Mouse (Mus musculus) heart, postnatal 0 days (tissue): ENCODE data around the gene Trio.

ENCODE experiments used
- CTCF ChIP-seq: IDR thresholded peaks from 2 replicates; pipeline ENCODE4 v1.5.1; 2016; ENCODE audit warnings: antibody characterized with exemption, control low read depth, low read depth
- EP300 ChIP-seq: IDR thresholded peaks from 2 replicates; pipeline ENCODE4 v1.6.1; 2016; ENCODE audit warnings: antibody characterized with exemption, low read depth

DNA sequence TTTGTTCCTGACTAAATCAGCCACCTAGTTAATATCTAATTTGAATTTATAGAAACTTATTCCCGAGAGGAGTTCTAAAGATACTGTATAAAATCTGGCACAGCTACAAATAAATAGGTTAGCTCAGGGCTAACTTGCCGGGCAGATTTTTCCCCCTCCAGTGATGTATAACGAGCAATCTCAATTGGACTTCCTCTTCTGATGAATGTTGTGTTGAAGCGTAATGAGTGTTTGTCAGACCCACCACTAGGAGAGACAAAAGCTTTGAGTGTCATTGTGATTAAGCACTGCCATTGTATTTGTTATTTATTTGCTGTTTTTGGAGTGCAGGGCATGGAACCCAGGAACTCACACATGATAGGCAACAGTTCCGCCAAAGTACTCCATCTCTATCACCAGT lies 39.9 kb upstream of the Trio start:
- TF ChIP-seq CTCF (no peak), EP300 (no peak)
